ENCODE assay signal across 9 mouse cellular contexts in genomic region chr4:130002157-130002556, GRCm38 (mm10). TPM values are rescaled to one million over a fixed set of nuclear protein-coding genes. Genes with fewer than 3 reads are reported as not detected.
DNase-seq lines count a peak whose midpoint lies in the region; ATAC-seq and TF ChIP-seq lines count a peak whose summit lies in the region.
"Had no signal": no experiment of that assay in that cellular context is flagged by ENCODE, and none has a peak within 500 bp of the region (broad histone marks: within the 10 kb centered on the region; RNA-seq: fewer than 3 reads in every experiment).

No protein-coding gene starts in this region.

- H3K27ac ChIP-seq in heart, embryonic 16.5 days (ENCODE audit: low read length) = no peak overlapping the region
- peak overlapping the region; percentile 50; the same call in 1 of the 2 replicates for H3K27ac ChIP-seq in neural tube, embryonic 13.5 days (replicated peaks)
- H3K27ac ChIP-seq in stomach, postnatal 0 days (replicated peaks) = no peak overlapping the region
- H3K27ac ChIP-seq: midbrain, embryonic 12.5 days had no signal

- 0 out of 2 replicates have a peak, but pooled peaks cover 3% of the 10 kb centered on the region for H3K9me3 ChIP-seq in heart, embryonic 16.5 days (replicated peaks; ENCODE audit: control insufficient read depth, low read length)
- H3K9me3 ChIP-seq in neural tube, embryonic 13.5 days = no peaks in the 10 kb centered on the region
- no peaks in the 10 kb centered on the region for H3K9me3 ChIP-seq in stomach, postnatal 0 days (ENCODE audit: control insufficient read depth, low read length)
- H3K9me3 ChIP-seq: midbrain, embryonic 12.5 days had no signal

- no peak overlapping the region for H3K9ac ChIP-seq in heart, embryonic 16.5 days (ENCODE audit: low read length)
- H3K9ac ChIP-seq in neural tube, embryonic 13.5 days = no peak overlapping the region
- no peak overlapping the region for H3K9ac ChIP-seq in stomach, postnatal 0 days (ENCODE audit: low read length)
- H3K9ac ChIP-seq: midbrain, embryonic 12.5 days had no signal

- H3K27me3 ChIP-seq in heart, embryonic 16.5 days (ENCODE audit: control insufficient read depth, insufficient read depth, low read length) = peaks cover 21% of the 10 kb centered on the region
- peaks cover 3% of the 10 kb centered on the region for H3K27me3 ChIP-seq in neural tube, embryonic 13.5 days
- H3K27me3 ChIP-seq in stomach, postnatal 0 days (ENCODE audit: control insufficient read depth, insufficient read depth, low read length) = no peaks in the 10 kb centered on the region

- no peak overlapping the region for H3K4me3 ChIP-seq in heart, embryonic 16.5 days (ENCODE audit: low read length)
- H3K4me3 ChIP-seq in neural tube, embryonic 13.5 days = no peak overlapping the region
- no peak overlapping the region for H3K4me3 ChIP-seq in stomach, postnatal 0 days (ENCODE audit: low read depth, low read length)
- H3K4me3 ChIP-seq: midbrain, embryonic 12.5 days had no signal

- intact Hi-C loops in left cerebral cortex, postnatal 14 days (cut with DNase I) = no loop called here
- intact Hi-C loops in gastrocnemius, postnatal 36 days (cut with DNase I) = no loop called here

- peak; percentile 63; the same call in 1 of the 2 replicates for ATAC-seq in heart, embryonic 16.5 days (replicated peaks; ENCODE audit: extremely low read depth, insufficient read depth, low FRiP score)
- peak; percentile 32; the same call in 1 of the 2 replicates for ATAC-seq in neural tube, embryonic 13.5 days (ENCODE audit: low read depth)
- ATAC-seq in stomach, postnatal 0 days (ENCODE audit: low FRiP score, low TSS enrichment) = 0 out of 2 replicates have a peak, but pooled peaks have one; percentile 2
- no peak for ATAC-seq in inflammation-experienced regulatory T-cells, adult 6 months

- H3K4me1 ChIP-seq in heart, embryonic 16.5 days (ENCODE audit: control insufficient read depth, insufficient read depth, low read length) = peaks cover 7% of the 10 kb centered on the region
- H3K4me1 ChIP-seq in neural tube, embryonic 13.5 days (replicated peaks) = peaks cover 33% of the 10 kb centered on the region
- H3K4me1 ChIP-seq in stomach, postnatal 0 days (replicated peaks; ENCODE audit: control insufficient read depth, insufficient read depth) = no peaks in the 10 kb centered on the region

- TF ChIP-seq CTCF in stomach, postnatal 0 days (IDR thresholded peaks at IDR 0.05; ENCODE audit: low read depth) = no peak

- no peaks in the 10 kb centered on the region for H3K36me3 ChIP-seq in heart, embryonic 16.5 days (ENCODE audit: control insufficient read depth, insufficient read depth)
- H3K36me3 ChIP-seq in neural tube, embryonic 13.5 days = peaks cover 12% of the 10 kb centered on the region; the same call in 1 of the 2 replicates
- H3K36me3 ChIP-seq in stomach, postnatal 0 days (ENCODE audit: control insufficient read depth, insufficient read depth, low read length) = no peaks in the 10 kb centered on the region
- H3K36me3 ChIP-seq: midbrain, embryonic 12.5 days had no signal

- no peak for TF ChIP-seq EP300 in stomach, postnatal 0 days (optimal IDR thresholded peaks at IDR 0.05)

- DNase-seq in heart, adult 11 months = no peak
- no peak for DNase-seq in neural tube, embryonic 10.5 days (ENCODE audit: extremely low spot score, low spot score)
- peak; percentile 63 to 83 for DNase-seq in left cerebral cortex, postnatal 14 days (ENCODE audit: low spot score in 2 of 2)
- no peak for DNase-seq in stomach, postnatal 0 days (ENCODE audit: low spot score)
- DNase-seq in gastrocnemius, postnatal 36 days = no peak

- H3K4me2 ChIP-seq in heart, embryonic 16.5 days (ENCODE audit: low read depth, low read length) = no peak overlapping the region
- H3K4me2 ChIP-seq in neural tube, embryonic 13.5 days = no peak overlapping the region
- H3K4me2 ChIP-seq in stomach, postnatal 0 days (replicated peaks; ENCODE audit: low read depth) = no peak overlapping the region
- H3K4me2 ChIP-seq: midbrain, embryonic 12.5 days had no signal

- WGBS in heart, embryonic 16.5 days = 41% methylated on average over 10 of the region's 10 CpGs
- WGBS in neural tube, embryonic 13.5 days = 63% methylated on average over 10 of the region's 10 CpGs
- 69% methylated on average over 10 of the region's 10 CpGs for WGBS in stomach, postnatal 0 days

RNA-seq across cellular contexts. Expression of gene Adgrb2, which starts 17.5 kb away (rescaled TPM):
- 1.0 and 1.2 TPM in 2 replicates for polyA plus RNA-seq in heart, embryonic 16.5 days (2015; fragmentation: Nextera tagmentation; extraction: Ambion mirVana)
- polyA plus RNA-seq in neural tube, embryonic 13.5 days (2015; fragmentation: Nextera tagmentation; extraction: Ambion mirVana) = 8.1 and 9.3 TPM in 2 replicates
- 100 to 1,000 TPM; 352 to 365 TPM for total RNA-seq in left cerebral cortex, postnatal 14 days (2021)
- 0.49 and 0.83 TPM in 2 replicates for polyA plus RNA-seq in stomach, postnatal 0 days (2015; fragmentation: Nextera tagmentation; extraction: Ambion mirVana)
- 1 to 10 TPM in 1 of 3 experiments, under 1 TPM in 1, not detected in 1; 0.58 to 1.2 TPM for polyA plus RNA-seq in inflammation-experienced regulatory T-cells, adult 6 months (2017; shearing (Covaris generic))
- 1 to 10 TPM in 1 of 2 experiments, under 1 TPM in 1; 0.54 to 1.2 TPM for total RNA-seq in gastrocnemius, postnatal 36 days (2021)

RNA-seq across cellular contexts. Expression of gene Col16a1, which starts 45.5 kb away (rescaled TPM):
- polyA plus RNA-seq in heart, embryonic 16.5 days (2015; fragmentation: Nextera tagmentation; extraction: Ambion mirVana) = 26.6 and 37.7 TPM in 2 replicates
- 11.9 and 14.7 TPM in 2 replicates for polyA plus RNA-seq in neural tube, embryonic 13.5 days (2015; fragmentation: Nextera tagmentation; extraction: Ambion mirVana)
- total RNA-seq in left cerebral cortex, postnatal 14 days (2021) = 10 to 100 TPM; 12.2 to 17.8 TPM
- polyA plus RNA-seq in stomach, postnatal 0 days (2015; fragmentation: Nextera tagmentation; extraction: Ambion mirVana) = 47.7 and 51.6 TPM in 2 replicates
- polyA plus RNA-seq in inflammation-experienced regulatory T-cells, adult 6 months (2017; shearing (Covaris generic)) = not detected
- total RNA-seq in gastrocnemius, postnatal 36 days (2021) = 1 to 10 TPM; 6.9 to 7.7 TPM

Comparison
In these comparisons a context has a peak if more than half of its experiments do, and no peak if none do; other contexts are left out.
1. DNase-seq: peak in left cerebral cortex, postnatal 14 days (2 of 2); none in heart, adult 11 months (single experiment), neural tube, embryonic 10.5 days (single experiment), stomach, postnatal 0 days (single experiment) and gastrocnemius, postnatal 36 days (0 of 2).
2. RNA of gene Col16a1, which starts 45.5 kb away (polyA plus RNA-seq): 47.7 to 51.6 TPM in stomach, postnatal 0 days, 26.6 to 37.7 TPM in heart, embryonic 16.5 days and 11.9 to 14.7 TPM in neural tube, embryonic 13.5 days; not detected in inflammation-experienced regulatory T-cells, adult 6 months; every median in the first group is over 10 times any median in the second.